Mouse (Mus musculus): ENCODE results near the gene Pik3cg.

Gene Pik3cg

DNA sequence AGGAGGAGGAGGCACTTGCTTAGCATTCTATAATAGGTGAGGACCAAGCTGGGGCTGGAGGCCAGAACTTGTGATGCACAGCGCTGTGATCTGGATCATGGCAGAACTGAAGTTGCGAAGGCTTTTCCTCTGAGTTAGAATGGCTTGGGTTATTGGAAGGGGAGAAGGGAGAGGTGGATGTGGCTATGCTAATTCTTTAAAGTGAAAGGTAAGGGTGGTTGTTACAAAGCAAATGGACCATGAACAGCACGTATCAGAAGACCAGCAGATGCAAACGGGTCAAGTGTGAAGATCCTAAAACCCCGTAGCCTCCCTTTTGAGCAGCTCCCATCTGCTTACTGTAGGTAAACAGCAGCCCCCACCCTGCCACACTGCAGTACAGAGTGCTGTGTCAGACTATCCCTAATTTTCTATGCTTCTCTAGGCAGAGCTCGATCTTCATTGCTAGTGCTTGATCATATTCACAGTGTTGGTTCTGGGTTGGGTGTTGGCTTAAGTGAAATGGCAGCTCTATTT, 7.3 kb downstream of the Pik3cg start:
- DNase-seq (ENCODE audit: low spot score) = no peak

DNA sequence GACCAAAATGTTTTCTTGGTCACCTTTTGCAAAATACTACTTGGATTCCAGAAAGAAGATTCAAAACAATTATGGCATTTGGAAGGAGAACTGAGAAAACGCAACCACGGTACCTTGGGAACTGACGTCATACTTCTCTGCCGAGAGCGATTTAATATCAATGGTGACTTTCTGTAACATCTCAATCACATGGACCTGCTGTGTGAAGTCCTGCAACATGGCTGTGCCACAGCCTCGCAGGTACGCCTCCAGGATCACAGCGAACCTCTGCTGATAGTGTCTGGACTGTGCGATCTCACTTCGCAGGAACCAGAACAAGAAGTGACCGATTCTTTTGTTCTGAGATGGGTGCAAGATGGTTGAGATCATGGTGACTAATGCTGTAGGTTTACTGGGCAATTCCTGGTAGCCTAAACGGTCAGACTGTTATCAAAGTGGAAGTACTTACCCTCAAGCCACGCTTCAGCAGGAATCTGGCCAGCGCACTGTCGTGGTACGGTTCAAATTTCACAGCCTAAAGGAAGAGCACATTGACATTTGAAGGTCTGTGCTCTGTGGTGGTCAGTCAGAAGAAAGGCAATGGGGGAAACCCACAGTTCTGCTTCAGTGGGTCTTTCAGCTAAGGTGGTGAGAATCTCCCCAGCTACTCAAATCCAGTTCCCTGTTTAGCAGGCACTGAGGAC, 7.9 kb downstream of the Pik3cg start:
- DNase-seq (ENCODE audit: low spot score) = no peak

DNA sequence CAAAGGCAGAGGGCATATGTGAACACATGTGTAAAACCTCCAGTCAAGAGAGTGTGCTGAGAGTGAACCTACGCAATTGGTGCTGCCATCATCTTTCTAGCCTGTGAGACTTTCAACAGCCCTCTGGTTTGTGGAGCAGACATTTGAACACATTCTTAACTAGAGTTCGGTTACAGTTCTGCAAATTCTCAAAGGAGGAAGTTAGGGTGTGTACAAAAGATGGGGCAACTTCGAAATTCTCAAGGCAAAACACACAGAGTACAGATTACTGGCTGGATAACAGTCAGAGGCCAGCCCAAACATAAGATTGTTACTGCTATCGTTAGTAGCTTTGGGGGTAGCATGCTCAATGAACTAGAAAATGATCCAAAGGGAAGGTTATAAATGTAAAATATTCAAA, 9.0 kb downstream of the Pik3cg start:
- no peak for DNase-seq (ENCODE audit: low spot score)

GRCm38 (mm10) chr12:32198025-32198424, 10.4 kb downstream of the Pik3cg start:
- no peak for DNase-seq (ENCODE audit: low spot score)

DNA sequence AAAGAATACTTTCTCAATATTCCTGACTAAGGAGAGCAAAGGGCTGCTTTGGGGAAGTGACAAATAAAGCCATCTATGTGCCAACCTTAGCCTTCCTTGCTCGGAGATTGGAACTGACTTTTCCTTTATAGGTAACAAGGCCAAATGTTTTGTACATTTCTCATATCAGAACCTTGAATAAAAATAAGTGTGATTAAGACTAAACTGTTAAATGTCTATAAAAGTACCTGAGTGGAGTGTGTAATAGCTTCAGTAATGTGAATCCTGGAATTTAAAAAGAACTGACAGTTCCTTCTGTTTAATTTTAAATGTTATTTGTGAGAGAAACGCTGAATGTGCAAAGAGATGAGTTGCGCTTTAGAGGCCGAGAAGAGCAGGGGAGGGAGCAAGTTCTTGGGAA, 13.5 kb downstream of the Pik3cg start:
- DNase-seq (ENCODE audit: low spot score) = no peak

GRCm38 (mm10) chr12:32194358-32194757, 14.1 kb downstream of the Pik3cg start:
- no peak for DNase-seq (ENCODE audit: low spot score)

DNA sequence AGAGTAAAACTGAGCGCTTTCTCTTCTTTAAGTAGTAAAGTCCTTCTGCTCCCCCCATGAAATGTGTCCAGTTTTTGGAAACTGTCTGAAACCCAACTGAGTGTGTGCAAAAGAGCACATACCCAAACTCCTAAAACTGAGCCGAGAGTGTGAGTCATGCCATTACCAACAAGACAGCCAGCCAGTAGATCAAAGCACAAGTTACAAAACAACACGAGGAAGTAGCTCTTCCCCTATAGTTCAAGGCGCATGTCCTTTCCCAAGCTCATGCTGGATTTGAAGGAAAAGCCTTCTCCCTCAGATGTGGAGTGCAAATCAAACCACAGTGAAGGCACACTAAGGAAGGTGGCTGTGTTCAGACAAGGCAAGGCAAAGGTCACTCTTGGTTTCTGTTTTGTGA, 17.5 kb downstream of the Pik3cg start:
- DNase-seq (ENCODE audit: low spot score) = no peak

DNA sequence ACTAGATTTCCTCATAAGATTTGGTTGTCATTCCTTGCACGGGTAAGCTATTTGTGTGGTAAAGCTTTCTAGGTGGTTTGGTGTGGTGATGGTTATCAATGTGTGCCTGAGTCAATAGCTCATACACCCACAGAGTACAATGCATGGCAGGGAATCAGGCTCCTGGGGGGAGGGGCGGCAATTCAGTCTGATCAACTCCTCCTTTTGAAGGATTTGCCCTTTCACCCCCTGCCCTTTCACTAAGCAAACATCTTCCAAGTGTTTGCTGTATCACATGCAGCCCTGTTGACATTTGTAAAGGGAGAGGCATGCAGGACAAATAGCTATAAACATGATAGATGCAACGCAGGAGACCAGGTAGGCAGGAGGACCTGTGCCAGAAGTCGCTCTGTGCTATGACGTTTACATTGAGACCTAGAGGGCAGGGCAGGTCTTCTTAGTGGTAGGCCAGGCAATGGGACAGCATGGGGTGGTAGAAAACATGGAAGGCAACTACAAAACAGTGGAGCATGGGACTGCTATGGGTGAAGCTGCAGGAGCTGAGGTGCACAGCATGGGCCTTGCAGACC, 20.7 kb downstream of the Pik3cg start:
- DNase-seq (ENCODE audit: low spot score) = no peak

DNA sequence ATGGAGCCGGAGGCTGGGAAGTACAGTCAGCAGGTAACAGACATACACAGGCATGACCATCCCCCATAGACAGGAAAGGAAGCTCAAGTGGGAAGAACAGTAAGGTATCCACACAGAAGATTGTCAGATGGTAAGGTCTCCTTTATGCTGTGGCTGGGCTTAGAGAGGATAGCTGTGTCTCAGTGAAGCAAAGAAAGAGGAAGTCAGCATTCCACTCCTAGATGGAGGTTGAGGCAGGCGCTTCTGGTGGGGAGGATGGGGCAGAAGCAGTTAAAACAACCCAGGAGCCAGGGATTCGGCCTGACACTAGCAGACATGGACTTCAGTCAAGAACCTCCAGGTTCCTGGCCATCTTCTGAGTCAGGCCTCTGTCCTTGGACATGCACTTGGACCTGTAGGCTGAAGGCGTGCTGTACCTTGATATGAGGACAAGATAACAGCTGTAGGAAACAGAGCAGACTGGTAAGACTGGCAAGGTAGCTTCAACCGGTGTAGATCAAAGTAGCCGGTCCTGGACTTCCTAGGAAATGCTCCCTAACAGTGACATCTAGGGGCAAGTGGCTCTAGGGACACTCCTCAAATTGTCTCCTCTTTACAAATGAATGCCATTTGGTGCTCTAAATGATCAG, 21.7 kb downstream of the Pik3cg start:
- DNase-seq (ENCODE audit: low spot score) = no peak

DNA sequence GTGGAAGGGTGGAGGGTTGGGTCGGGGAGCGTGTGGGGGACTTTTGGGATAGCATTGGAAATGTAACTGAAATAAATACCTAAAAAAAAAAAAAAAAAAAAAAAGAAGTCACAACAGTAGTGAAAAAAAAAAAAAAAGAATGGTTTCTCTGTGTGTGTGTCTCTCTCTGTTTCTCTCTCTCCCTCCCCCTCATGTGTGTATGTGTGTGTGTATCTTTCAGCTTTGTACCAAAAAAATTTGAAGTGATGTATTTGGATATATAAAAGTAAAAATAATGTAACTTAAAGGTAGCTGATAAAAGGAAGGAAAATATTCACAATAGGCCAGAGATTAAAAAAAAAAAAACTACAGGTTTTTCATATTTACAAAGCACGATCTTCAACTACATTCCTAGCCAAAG, 23.6 kb downstream of the Pik3cg start:
- DNase-seq (ENCODE audit: low spot score) = no peak

- DNase-seq (ENCODE audit: low spot score) = no peak
Observed at GRCm38 (mm10) chr12:32183584-32183983, 24.9 kb downstream of the Pik3cg start.

DNA sequence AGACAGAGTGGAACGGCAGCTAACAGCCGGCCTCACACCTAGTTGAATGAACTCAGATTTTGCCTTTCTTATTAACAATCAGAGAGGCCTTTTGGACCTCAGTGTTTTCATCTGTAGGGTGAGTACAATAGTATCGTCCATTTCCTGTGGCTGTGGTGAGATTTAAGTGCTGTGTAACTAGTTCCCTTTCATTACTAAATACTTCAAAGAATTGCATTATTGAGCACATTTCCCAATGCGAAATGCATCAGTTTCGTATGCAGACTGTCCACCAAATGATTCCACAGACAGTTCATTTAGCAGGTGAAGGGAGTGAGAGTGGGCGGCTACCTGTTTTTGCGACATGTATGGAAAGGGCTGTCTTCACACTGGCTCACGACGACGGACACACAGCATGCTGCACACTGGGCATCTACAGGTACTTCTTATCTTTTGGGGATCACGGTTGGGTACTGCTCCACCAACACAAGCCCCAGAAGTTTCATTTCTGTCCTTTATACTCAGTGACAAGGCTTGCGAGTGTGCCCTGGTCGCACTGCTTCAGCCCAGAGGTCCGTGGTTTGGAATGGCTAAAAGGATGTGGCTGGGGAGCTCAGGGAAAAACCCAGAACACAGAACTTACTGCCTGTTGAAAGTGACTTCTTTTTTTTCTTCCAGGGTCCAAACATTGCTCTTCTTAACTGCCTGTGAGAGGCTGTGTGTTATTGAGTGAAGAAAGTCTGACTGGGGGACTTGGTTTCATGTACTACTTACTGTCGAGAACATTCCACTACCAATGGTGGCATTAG, 25.6 kb downstream of the Pik3cg start:
- DNase-seq (ENCODE audit: low spot score) = no peak

- DNase-seq (ENCODE audit: low spot score) = no peak
Observed at GRCm38 (mm10) chr12:32181885-32182284, 26.6 kb downstream of the Pik3cg start.

DNA sequence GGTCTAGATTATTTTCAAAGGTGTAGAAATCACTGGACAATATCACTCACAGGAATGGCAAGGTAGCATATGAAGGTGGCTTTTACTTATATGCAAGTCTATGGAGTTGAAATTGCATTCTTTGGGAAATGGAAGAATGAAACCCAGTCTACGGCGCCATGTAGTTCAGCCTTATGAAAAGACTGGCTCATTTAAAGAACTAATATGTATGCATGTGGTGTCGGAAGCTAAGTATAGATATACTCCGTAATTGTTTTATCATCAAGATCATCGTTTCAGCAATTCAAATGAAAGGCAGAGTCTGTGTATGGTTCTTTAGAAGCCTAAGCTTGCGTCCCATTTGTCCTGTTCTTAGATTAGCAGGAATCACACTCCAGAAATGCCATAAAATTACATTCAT, 34.0 kb downstream of the Pik3cg start:
- no peak for DNase-seq (ENCODE audit: low spot score)

GRCm38 (mm10) chr12:32172826-32173225, 35.6 kb downstream of the Pik3cg start:
- DNase-seq (ENCODE audit: low spot score) = no peak

- DNase-seq (ENCODE audit: low spot score) = no peak
Observed at GRCm38 (mm10) chr12:32169164-32169563, 39.3 kb downstream of the Pik3cg start.

DNA sequence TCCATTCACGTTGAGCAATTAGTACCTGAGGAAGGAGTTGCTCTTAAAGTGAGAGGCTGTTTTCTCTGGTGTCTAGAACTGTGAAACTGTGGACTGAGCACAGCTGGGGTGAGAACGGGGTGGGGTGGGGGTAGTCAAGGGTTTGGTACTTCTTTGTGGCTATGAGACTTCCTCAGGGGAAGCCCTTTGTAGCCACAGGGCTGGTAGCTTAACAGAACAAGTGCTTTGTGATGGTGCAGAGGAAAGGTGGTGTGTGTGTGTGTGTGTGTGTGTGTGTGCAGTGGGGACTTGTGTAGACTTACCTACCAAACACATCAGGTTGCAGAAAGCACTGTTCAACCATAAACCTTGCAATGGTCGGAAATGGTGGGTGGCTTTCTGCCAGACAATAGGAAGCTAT, 39.7 kb downstream of the Pik3cg start:
- no peak for DNase-seq (ENCODE audit: low spot score)

DNA sequence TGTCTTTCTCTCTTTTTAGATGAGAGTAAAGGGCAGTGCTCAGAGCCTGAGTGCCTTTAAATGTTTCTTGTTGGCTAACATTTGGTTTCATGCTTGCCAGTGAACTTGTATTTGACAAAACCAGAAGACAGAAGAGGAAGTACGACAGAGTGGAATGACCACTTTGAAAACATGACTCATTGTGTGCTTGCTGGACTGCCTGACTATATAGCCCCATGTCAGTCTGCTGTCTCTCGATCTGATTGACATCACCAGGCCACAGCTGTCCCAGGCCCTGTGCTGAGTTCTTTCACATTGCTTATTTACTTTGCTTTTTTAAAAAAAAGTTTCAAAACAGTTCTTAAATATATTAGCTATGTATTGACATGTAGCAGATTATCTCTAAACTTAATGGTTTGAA, 44.8 kb downstream of the Pik3cg start:
- DNase-seq (ENCODE audit: low spot score) = no peak

DNA sequence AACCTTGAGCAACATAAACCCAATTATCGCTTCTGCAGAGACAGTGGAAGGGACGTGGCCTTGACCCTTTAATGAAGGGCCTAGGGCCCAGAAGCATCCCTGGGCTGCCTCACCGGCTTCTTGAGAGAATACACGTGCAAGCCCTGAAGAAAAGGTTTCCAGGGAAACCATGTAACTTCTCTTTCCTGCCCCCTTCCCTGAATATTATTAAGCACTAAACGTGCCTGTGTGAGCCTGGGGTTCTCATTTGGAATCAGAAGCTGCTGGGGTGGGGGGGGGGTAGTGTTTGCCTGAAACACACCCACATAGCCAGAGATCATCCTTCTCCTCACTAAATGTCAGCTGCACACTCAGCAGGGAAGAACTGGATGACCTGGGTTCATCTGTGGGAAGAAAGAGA, 49.7 kb downstream of the Pik3cg start:
- DNase-seq (ENCODE audit: low spot score) = no peak

GRCm38 (mm10) chr12:32146606-32147005, 61.9 kb downstream of the Pik3cg start:
- no peak for DNase-seq (ENCODE audit: low spot score)

DNA sequence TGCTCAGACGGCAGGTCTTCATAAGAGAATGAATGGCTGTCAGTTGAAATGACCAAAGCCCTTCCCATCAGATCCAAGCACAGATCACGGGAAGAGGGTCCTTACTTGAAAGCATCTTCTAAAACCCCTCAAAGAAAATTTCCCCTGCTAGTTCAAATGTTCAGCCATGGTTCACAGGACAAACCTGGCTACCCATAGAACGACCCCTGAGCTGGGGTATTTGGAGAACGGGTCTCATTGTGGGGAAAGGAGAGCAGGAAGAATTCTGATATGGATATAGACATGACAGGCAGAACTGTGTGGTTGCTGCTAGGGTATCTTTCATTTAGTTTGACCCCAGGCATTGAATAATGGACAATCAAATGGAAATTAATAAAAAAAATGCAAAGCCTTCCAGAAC, 62.8 kb downstream of the Pik3cg start:
- no peak for DNase-seq (ENCODE audit: low spot score)

DNA sequence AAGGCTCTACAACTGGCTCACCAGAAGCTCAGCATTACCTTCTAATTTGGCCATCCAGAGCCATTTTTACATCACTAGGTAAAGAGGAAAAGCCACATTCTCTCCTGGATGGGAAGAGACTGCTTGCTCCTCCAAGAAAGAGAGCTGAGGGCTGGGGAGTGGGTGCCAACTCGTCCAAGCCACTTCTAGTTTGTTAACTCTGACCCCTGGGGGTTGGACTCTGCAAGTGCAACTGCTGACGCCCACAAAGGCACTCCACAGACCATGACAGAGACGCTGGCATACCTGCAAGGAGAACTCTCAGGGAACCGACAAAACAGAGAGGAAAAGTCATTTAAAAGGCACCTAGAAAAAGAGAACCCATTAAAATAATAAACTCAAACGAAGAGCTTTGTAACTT, 63.9 kb downstream of the Pik3cg start:
- peak; percentile 57 for DNase-seq (ENCODE audit: low spot score)

DNA sequence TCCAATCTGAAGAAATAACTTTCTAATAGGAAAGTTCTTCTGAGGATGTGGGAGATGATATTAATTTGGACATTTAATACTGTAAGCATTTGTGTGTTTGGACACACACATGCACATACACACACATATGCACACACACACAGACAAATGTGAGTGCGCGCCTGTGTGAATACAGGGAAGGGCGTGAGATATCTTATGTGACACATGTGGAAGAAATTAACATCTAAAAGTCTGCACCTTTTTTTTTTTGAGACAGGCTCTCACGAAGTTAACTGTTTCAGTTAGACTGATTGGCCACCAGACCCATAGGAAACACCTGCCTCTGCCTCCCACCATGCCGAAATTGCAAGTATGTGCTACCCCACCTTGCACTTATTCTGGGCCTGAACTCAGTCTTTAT, 64.7 kb downstream of the Pik3cg start:
- DNase-seq (ENCODE audit: low spot score) = no peak
